Mouse (Mus musculus): ENCODE data around the gene Fam69b.
A peak's percentile ranks its signal among the peaks of the same experiment; 100 is the strongest.

Fam69b gene

DNA sequence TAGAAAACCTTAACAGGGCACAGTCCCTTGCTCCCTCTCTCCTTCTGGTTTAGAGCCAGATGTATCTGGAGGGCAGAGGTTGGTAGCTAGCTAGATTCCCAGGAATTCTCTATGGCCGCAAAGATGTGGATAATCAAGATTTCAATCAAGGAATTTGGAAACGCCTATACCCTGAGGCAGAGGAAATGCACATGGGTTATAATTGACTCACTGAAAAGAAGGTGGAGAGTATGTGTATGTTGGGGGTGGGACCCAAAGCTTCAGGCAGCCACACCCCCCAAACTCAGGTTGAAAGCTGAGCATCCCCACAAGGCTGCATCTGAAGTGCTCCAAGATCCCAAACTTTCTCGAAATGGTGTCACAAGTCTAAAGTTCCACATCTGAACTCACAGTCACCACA lies 29.8 kb upstream of the Fam69b start:
- no peak for DNase-seq (ENCODE audit: low spot score)

DNA sequence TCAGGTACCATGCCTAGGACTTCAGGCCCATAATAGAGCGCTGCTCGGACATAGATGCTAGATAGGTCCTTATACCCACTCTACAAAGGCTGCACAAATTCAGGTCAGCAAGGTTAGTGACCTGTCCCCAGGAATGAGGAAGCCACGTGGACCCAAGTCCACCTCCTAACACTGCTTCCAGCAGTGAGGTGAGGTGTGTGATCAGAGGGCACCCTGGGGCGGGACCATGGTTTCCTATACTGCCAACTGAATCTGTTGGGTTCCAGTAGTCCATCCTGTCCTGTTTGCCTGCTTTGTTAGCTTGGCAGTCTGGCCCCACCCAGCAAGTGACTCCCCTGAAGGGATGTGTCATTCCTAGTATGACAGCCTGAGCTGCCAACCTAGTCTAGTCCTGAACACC lies 28.3 kb upstream of the Fam69b start:
- DNase-seq (ENCODE audit: low spot score) = no peak

DNA sequence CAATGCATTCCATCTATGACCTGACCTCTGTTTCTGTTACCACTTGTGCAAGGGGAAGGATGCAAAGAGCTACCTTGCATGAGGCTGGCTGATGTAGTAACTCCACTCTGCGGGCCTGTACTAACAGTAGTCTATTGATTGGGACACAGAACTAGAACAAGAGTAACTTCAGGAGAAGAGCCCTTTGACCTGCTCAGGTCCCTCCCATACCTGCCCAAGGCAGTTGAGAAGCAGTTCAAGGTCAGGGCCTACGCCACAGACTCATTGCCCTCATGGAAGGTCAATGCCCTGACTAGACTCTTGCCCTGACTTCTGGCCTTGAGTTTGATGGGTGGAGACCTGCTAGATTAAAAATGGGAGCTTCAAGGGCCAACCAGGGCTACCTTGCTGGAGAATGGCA lies 27.6 kb upstream of the Fam69b start:
- no peak for DNase-seq (ENCODE audit: low spot score)

DNA sequence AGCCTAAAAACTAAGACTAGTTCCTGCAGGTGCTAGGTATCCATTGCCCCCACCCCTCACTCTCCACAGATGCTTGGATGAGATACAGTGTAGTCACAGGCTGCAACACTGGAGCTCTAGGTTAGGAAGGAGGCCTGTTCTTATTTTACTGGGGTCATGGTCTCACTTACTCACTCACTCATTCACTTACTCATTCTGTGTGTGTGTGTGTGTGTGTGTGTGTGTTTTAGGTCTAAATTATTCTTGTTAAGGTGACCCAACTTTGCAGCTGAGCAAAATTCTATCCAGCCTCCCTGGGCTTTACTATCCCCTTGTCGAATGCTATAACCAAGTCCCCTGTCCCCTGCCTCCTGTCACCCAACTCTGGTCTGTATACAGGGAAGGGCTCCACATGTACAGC lies 26.7 kb upstream of the Fam69b start:
- DNase-seq (ENCODE audit: low spot score) = no peak

DNA sequence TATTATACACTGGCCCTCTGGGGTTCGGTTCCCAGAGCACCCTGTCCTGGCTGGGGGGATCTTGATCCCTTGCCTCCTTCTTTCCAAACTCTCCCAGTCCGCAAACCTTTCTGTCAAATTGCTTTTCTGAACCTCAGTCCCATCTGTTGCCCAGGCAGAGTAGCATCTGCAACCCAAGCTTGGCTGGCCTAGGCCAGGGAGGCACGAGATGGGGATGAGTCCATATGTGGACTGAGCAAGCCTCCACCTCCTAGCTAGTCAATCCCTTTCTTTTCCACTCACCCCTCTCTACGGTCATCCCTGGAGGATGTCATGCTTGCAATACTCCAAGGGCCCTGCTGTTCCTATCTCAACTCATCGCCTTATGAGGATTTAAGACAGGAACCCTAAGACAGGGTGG lies 25.6 kb upstream of the Fam69b start:
- no peak for DNase-seq (ENCODE audit: low spot score)

DNA sequence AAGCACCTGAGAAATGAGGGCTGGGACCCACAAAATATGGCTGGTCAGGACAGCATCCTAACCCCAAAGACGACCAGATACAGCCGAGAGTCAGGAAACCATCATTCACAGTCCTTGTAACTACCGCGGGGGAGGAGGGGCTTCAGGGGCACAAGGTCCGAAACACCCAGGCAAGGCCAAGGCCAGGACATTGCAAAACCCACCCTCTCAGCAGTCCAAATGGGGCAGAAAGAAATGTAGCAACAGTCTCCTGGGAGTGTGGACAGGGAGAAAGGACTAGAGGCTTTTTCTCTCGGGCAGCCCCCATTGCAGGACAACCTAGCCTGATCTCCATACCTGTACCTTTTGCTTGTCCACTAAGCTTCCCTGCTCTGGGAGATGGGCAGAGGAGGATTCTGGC lies 25.1 kb upstream of the Fam69b start:
- no peak for DNase-seq (ENCODE audit: low spot score)

DNA sequence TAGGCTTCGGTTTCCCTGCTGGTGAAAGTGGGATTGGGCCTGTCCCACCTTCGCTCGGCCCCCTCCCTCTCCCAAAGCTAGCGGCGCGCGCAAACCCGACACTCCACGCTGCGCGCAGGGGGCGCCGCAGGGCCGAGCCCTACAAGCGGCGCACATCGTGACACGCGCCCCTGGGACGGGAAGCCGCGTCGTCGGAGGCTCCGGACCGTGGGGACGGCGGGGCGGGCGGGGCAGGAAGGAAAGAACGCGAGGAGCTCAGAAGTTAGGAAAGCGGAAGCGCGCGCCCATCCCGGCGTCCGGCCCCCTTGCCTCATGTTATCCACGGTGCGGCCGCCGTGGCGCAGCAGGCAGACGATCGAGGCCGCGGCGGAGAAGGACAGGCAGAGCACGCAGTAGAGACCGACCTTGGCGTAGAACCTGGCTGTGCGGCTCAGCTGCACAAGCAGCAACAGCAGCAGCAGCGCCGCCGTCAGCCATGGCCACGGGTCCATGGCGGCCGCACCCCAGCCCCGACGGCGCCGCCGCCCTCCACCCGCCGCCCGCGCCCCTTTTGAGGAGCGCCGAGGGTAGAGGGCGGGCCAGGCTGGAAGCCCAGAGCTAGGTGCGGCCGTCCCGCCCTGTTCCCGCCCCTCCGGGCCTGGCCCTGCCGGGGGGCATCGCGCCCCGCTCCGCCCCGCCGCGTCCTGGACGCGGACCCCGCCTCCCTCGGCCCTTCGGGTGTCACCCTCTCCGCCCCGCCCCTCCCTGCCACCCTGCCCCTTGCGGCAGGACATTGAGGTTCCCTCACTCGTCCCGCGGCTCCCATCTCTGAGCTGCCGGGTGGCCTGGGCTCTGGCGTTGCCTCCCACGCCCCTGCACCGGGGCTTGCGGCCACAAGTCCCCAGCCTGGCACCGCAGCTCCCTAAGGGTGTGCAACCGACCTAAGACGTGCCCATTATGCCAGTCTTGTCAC lies 24.3 kb upstream of the Fam69b start, which contains the start of gene Agpat2:
Gene Agpat2, minus strand, starts transcription at position 698 of the 952 bp plus-strand sequence.
- peak; percentile 66 for DNase-seq (ENCODE audit: low spot score)

DNA sequence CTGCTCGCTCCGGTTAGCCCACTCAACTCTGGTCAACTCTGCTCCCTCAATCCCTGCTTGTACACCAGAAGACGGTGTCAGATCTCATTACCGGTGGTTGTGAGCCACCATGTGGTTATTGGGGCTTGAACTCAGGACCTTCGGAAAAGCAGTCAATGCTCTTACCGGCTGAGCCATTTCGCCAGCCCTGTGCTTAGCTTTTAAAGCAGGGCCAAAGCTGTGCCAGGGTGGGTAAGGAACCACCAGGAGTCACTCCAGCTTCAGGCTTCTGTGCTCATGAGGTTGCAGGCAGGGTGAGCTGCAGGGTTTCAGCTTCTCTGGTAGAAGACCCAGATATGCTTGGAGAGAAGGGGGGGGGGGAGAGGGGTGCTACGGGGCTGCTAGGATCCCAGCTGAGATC lies 22.9 kb upstream of the Fam69b start:
- no peak for DNase-seq (ENCODE audit: low spot score)

DNA sequence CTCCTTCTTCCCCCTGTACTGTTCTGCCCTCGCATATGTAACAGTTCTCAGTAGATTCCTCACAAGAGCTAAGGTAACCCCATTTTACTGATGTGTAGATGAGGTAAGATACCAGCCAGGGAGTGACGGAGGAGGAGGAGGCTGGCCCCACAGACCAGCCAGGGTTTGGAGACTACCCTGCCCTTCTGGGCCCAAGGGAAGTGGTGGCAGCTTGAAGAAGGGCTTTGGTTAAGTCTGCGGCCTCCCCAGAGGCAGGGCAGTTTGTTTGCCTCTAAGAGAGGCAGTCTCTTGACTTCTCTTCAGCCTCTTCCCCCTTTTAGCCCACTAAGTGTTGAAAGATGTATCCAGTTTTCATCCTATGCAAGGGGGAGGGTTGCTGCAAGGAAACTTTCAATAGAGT lies 21.7 kb upstream of the Fam69b start:
- no peak for DNase-seq (ENCODE audit: low spot score)

DNA sequence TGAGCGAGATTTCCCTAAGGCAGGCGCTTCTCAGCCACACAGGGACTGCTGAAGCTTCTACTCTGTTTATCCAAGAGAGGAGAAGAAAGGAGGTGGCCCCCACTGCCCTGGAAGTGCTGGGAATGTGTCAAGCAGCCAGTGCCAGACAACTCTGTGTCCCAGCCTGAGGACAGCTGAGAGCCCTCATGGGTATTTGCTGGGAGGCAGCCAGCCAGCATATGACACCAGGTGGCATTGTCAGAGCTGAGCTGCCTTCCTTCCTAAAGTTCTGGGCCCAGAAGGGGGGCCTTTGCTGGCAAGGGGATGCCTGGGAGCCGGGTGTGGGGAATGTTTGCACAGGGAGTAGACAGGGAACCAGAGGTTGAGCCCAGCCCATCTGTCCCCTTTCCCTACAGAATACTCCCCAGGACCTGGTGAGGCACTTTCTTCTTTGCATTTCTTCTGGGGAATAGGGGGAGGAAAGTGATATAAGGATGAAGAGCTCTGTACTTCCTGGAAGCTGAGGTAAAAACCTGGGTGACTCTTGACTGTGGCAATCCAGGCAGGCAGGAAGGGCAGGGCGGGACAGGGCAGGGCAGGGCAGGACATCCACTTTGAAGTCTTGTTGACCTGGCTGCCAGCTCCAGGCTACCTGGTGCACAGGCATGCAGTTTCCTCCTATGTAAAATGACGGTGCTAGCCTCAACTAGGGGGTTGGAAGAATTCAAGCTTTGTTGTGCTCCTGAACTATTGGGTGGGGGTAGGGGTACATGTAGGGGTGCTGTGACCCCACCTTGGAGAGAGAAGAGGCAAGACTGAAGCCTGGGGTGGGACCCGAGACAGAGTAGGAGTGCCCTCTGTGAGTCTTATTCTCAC lies 21.0 kb upstream of the Fam69b start:
- DNase-seq (ENCODE audit: low spot score) = no peak

DNA sequence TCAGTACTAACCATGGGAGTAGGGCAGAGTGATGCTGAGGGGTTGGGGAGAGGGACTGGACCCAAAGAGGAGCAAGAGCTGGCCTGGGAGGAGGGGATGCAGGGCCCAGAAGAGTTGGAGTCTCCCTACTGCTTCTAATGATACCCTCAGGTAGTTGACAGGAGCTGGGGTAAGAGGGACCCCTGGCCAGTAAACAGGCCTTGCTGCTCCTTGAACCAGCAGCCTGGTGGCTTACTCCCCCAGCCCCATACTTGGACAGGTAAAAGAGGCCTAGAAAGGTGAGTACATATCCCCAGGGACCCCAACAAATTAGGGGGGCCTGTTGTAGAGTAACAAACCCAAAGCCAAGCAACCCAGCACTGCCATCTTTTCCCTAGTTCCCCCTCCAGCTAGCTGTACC lies 19.5 kb upstream of the Fam69b start:
- no peak for DNase-seq (ENCODE audit: low spot score)

DNA sequence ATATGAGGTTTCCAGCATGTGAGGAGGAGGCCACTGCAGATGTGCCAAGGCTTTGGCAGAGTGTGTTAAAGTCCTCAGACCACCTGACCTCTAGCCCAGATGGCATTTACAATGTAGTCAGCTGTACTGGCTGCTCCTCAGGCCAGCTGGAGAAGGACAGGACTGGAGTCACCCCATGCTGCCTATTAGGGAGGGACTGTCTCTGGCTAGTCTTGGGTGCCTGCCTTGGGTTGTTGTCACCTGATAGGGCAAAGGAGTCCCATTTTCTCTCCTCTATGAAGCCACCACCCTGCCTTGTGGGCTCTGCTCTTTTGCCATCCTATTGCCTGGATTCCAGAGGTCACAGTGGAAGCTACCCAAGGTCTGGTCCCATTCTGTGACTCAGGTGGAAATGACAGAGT lies 19.0 kb upstream of the Fam69b start:
- no peak for DNase-seq (ENCODE audit: low spot score)

DNA sequence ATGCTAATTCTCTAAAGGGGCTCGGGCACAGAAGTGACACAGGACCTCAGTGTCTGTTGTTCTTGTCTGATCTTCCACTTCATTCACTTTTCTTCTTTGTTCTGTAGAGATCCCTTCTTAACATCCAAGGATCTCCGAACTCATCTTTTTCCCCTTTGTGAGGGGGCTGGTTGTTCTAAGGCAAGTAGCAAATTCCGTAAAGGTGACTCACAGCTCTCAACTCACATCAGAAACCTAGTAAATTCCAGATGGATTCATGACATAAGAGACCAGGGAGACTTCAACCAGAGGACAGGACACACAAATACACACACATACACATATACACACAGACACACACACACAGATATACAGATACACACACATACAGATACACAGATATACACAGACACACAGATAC lies 17.7 kb upstream of the Fam69b start:
- DNase-seq (ENCODE audit: low spot score) = no peak

DNA sequence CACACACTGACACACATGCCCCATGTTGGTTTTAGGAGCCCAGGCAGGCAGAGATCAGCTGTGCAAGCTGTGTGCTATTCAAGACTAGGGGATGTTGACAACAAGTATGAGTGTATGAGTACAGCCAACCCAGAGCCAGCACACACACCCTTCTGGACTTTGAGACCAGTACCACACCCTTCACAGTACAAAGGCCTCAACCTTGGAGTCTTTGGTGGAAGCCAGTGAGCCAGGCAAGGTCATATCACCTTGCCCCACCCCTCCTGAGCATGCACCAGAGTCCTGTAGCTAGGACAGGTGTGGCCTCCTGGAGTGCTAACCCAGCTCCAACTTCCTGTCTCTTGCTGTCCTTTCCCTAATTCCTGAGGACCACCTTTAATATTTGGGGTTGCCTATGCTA lies 17.2 kb upstream of the Fam69b start:
- no peak for DNase-seq (ENCODE audit: low spot score)

DNA sequence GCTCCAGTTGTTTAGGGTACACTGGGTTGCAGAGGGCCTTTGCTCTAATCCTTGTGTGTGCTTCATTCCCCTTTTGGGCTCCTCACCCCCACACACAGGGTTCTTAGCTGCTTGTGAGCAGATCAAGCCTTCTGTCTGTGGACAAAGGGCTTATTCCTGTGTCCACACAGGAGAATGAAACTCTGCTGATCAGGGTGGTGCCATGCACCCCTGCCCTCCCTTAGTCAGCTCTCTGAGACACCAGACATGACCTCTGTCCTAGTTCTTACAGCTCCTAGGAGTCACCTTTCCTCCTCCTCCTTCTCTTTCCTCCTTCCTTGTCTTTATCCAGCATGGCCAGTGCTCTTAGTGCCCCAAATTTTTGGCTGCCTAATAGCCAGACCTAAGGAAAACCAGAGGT lies 16.4 kb upstream of the Fam69b start:
- DNase-seq (ENCODE audit: low spot score) = no peak

DNA sequence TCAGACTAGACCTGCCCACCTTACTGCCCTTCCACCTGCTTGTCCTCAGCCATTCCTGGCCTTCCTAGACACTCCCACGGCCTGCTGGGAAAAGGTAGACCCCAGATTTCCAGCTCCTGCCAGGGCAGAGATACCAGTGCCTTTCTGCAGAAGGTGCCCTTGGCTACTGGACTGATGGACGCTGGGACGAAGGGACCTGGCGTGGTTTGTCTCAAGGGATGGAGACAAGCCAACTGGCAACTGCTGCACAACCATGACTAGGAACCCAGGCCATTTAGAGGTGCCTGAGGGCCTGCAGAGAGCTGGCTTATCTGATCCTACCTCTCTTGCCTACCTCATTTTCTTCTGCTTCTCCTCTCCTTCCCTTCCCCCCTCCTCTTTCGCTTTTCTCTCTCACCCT lies 13.4 kb upstream of the Fam69b start:
- DNase-seq (ENCODE audit: low spot score) = no peak

DNA sequence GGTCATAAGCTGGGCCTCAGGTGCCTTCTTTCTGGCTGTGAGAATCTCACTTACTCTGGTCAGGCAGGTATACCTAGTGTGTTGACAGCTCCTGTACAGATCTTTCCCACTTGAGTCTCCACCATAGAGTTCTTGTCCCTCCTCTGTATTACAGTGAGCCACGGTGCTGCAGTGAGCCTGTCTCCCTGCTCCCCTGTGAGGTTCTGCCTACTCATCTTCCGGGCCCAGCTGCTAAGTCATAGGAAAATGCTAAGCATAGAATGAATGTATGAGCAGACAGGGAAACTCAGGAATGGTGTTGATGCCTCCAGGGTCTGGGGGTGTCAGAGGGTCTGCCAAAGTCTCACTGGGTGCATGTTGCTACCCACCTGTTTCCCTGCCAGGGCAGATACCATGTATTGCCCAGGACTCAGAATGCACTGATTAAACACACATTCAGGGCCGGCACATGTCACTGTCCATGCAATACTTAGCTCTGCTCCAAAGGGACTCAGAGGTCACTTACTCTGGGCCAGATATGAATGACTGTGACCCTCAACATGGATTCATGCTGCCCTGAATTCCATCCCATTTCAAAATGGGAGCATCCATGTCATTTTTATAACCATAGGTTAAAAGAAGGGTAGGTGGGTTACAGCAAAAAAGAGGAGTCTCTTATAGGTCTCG lies 12.7 kb upstream of the Fam69b start:
- DNase-seq (ENCODE audit: low spot score) = no peak

DNA sequence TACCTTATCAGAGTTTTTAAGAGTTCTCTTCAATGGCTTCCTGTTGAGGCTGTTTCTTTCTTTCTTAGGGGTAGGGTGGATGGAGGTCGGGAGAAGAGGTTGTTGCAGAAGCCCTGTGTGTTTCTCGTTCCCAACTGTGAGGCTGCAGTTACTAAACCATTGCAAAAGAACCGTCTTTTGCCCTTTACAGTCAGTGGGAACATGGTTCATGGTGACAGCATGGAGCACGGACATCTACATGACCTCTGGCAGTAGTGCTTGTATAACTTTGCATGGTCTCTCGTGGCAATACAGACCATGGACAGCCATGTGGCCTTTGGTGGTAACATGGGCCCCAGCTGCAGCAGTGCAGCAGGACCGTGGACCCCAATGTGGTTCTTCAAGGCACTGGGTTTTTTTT lies 10.9 kb upstream of the Fam69b start:
- no peak for DNase-seq (ENCODE audit: low spot score)

DNA sequence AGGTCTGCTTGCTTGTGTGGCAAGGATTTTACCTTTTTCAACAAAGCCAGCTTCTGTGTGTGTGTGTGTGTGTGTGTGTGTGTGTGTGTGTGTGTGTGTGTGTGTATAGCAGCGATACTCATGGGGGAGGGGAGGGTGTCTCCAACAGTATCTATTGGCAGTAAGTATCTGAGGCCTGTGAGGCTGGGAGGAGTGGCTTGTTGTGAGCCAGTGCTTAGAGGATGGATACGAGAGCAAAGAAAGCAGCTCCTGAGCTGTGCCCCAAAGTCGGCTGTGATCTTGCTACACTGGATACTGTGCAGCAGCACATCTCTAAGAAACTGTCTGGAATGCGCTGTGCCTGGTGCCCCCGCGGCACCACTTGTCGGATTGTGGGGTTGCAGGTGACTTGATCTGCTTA lies 10.3 kb upstream of the Fam69b start:
- DNase-seq (ENCODE audit: low spot score) = no peak

DNA sequence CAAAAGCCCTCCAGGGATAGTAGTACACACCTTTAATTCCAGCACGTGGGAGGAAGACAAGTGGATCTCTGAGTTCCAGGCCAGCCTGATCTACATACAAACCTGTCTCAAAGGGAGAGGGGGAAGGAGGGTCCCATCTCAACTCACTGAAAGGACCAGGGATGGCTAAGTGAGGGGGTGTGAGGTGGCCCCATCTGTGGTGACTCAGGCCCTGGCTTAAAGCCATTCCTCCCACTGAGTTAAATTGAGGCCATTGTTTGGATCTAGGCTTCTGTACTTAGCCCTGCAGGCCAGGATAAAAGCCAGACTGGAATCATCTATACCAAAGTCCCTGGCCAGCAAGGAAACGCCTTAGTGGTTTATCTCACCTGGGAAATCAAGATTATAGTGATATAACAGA lies 7.0 kb upstream of the Fam69b start:
- no peak for DNase-seq (ENCODE audit: low spot score)

DNA sequence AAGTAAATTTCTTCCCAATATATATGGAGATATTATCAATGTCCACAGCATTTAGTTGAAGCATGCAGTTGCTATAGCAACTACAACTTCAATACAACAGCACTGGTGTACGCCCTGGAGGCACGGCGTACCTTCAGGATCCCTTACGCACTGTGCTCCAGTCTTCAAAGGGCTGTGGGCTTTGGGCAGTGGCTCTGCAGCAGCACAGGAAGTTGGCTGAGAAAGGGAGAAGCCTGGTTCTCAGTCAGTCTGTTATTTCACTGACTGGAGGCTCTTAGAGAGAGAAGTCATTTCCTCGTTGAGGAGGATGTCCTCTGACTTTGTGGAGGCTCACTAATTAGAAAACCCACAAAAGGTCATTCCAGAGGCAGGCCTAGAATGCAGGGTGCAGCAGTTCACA lies 5.3 kb upstream of the Fam69b start:
- DNase-seq (ENCODE audit: low spot score) = no peak

DNA sequence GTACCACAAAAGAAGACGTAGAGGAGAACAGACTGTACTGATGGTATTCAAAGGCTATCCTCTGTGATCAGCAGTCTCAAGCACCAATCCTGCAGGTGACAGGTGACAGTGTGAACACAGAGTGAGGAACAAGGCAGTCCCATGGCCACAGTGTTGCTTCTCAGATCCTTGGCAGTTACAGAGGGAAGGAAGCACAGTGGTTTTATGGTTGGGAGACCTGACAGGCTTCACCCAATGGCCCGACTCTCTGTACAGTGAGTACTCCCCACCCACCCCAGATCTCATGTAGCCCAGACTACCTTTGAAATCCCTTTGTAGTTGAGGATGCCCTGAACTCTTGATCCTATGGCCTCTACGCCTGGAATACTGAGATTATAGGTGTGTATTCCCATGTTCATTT lies 2.8 kb upstream of the Fam69b start:
- DNase-seq (ENCODE audit: low spot score) = no peak

DNA sequence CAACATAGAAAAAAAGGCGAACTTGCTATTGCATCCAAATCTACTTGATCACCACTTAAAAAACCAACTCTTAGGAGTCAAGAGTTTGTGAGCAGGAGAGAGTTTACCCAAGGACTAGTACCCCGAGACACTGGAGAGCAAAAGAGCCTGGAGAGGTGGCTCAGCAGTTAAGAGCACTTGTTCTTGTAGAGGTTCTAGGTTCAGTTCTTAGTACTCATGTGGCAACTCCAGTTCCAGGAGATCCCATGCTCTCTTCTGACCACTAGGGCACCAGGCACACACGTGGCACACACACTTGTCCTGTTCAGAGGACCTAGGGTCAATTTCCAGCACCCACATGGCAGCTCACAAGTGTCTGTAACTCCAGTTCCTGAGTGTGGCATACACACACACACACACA lies 2.2 kb upstream of the Fam69b start:
- no peak for DNase-seq (ENCODE audit: low spot score)
